Mouse (Mus musculus): ENCODE results near the gene Zfp442. TPM values are rescaled to one million over a fixed set of nuclear protein-coding genes. Genes with fewer than 3 reads are reported as not detected.
"Not testable (repeated sequence)": the region's sequence is repeated elsewhere in the genome, so short reads cannot be mapped to it uniquely, and the experiment has no call there.

Gene Zfp442
- polyA plus RNA-seq, 1 experiment, result 1.4 TPM

GRCm38 (mm10) chr2:150362113-150362877 lies 89.0 kb downstream of the Zfp442 start, which contains the start of gene 3300002I08Rik:
TSS of gene 3300002I08Rik (minus strand) at chr2:150362765.
- H3K4me1 ChIP-seq (ENCODE audit: control insufficient read depth, insufficient read depth, low read length), result not testable (repeated sequence)

More at GRCm38 (mm10) chr2:150362113-150362877, 89.0 kb downstream of the Zfp442 start, which contains the start of gene 3300002I08Rik:
- 0 out of 2 replicates have a peak, but pooled peaks have one; percentile 19 for TF ChIP-seq POLR2A (IDR thresholded peaks at IDR 0.05; ENCODE audit: extremely low read depth, insufficient read depth, low read length)
- H3K4me3 ChIP-seq (ENCODE audit: insufficient read depth, low read length), result peak within 1 kb of the TSS; percentile 63
- not testable (repeated sequence) for H3K27ac ChIP-seq (ENCODE audit: insufficient read depth, low read length)

Other genes with a start within 250 kb of the Zfp442 start
- 2.3 and 2.5 TPM in 2 replicates for gene Zfp937, start 233.4 kb downstream of the Zfp442 start, polyA plus RNA-seq (2012; rRNA removed)
- gene Gm21994, start 195.9 kb downstream of the Zfp442 start, polyA plus RNA-seq (2012; rRNA removed), result 0.38 and 0.68 TPM in 2 replicates
- 0.04 TPM in 1 of 2 replicates, not detected in the other for gene Gm14124, start 194.0 kb downstream of the Zfp442 start, polyA plus RNA-seq (2012; rRNA removed)
- gene Gm10130, start 127.8 kb downstream of the Zfp442 start, polyA plus RNA-seq (2012; rRNA removed), result not detected in 2 replicates
- gene 3300002I08Rik, start 88.7 kb downstream of the Zfp442 start, polyA plus RNA-seq (2012; rRNA removed), result 2.7 and 4.4 TPM in 2 replicates
- not detected in 2 replicates for gene Zfp345, start 33.6 kb upstream of the Zfp442 start, polyA plus RNA-seq (2012; rRNA removed)
- 0.21 and 0.42 TPM in 2 replicates for gene Cst7, start 118.9 kb upstream of the Zfp442 start, polyA plus RNA-seq (2012; rRNA removed)
- gene Apmap, start 157.1 kb upstream of the Zfp442 start, polyA plus RNA-seq (2012; rRNA removed), result 59.1 and 66.9 TPM in 2 replicates
- 27.2 and 28.8 TPM in 2 replicates for gene Acss1, start 217.0 kb upstream of the Zfp442 start, polyA plus RNA-seq (2012; rRNA removed)
- 0.13 and 0.27 TPM in 2 replicates for gene Vsx1, start 237.9 kb upstream of the Zfp442 start, polyA plus RNA-seq (2012; rRNA removed)

Data from cortical plate, adult 2 months (tissue).